Mouse (Mus musculus): ENCODE results near the gene Rab27a. TPM values are rescaled to one million over a fixed set of nuclear protein-coding genes. Genes with fewer than 3 reads are reported as not detected.

Rab27a gene
- polyA plus RNA-seq, 1 experiment from 2014 or later = 3.7 TPM

DNA sequence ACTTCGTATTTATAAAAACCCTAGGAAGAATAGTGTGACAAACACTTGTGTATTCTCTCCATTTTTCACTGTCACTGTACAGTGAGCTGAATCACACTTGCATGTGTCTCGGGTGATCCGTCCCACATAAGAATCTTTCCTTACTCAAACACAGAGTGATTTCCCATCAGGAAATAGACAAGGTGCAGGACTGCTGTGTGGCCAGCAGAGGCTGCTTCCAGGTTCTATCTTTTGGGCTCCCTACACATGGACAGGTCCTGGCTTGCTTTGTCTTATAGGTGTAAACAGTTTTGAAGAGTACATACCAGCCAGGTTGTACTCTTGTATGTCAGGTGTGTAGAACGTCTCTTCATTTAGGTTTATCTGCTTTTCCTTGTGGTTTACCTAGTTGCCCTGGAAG is 73.4 kb downstream of the Rab27a start:
- Histone ChIP-seq H3K4me2 (no peak overlapping the region), H3K4me3 (no peak overlapping the region), H3K36me3 (peaks cover 47% of the 10 kb centered on the region), H3K4me1 (replicated peaks) (peaks cover 8% of the 10 kb centered on the region), H3K27me3 (no peaks in the 10 kb centered on the region), H3K9me3 (replicated peaks) (no peaks in the 10 kb centered on the region), H3K9ac (no peak overlapping the region), H3K27ac (no peak overlapping the region)
- no peak for ATAC-seq (replicated peaks; ENCODE audit: insufficient number of reproducible peaks, insufficient read depth, low FRiP score, low read depth)
- 86% methylated on average over 4 of the region's 4 CpGs for WGBS

- H3K4me2 ChIP-seq = no peak overlapping the region
- H3K4me1 ChIP-seq (replicated peaks) = no peaks in the 10 kb centered on the region
- no peak for ATAC-seq (replicated peaks; ENCODE audit: insufficient number of reproducible peaks, insufficient read depth, low FRiP score, low read depth)
- H3K4me3 ChIP-seq = no peak overlapping the region
- peaks cover 76% of the 10 kb centered on the region for H3K36me3 ChIP-seq
- H3K9me3 ChIP-seq (replicated peaks) = no peaks in the 10 kb centered on the region
- H3K9ac ChIP-seq = no peak overlapping the region
- no peaks in the 10 kb centered on the region for H3K27me3 ChIP-seq
- no peak overlapping the region for H3K27ac ChIP-seq
- WGBS = 76% methylated on average over 8 of the region's 8 CpGs
Observed at GRCm38 (mm10) chr9:73121735-73122134, 77.1 kb downstream of the Rab27a start.

GRCm38 (mm10) chr9:73125043-73125570 is 80.5 kb downstream of the Rab27a start:
- Histone ChIP-seq H3K27ac (no peak overlapping the region), H3K4me3 (no peak overlapping the region), H3K36me3 (peaks cover 80% of the 10 kb centered on the region), H3K9me3 (replicated peaks) (no peaks in the 10 kb centered on the region), H3K4me2 (no peak overlapping the region), H3K27me3 (no peaks in the 10 kb centered on the region), H3K9ac (no peak overlapping the region), H3K4me1 (replicated peaks) (no peaks in the 10 kb centered on the region)
- no peak for ATAC-seq (replicated peaks; ENCODE audit: insufficient number of reproducible peaks, insufficient read depth, low FRiP score, low read depth)
- WGBS = 80% methylated on average over 8 of the region's 8 CpGs

GRCm38 (mm10) chr9:73127457-73127856 is 82.8 kb downstream of the Rab27a start:
- Histone ChIP-seq H3K36me3 (peaks cover 59% of the 10 kb centered on the region), H3K27ac (no peak overlapping the region), H3K4me1 (replicated peaks) (no peaks in the 10 kb centered on the region), H3K9ac (no peak overlapping the region), H3K9me3 (replicated peaks) (no peaks in the 10 kb centered on the region), H3K4me2 (no peak overlapping the region), H3K4me3 (no peak overlapping the region), H3K27me3 (no peaks in the 10 kb centered on the region)
- ATAC-seq (replicated peaks; ENCODE audit: insufficient number of reproducible peaks, insufficient read depth, low FRiP score, low read depth) = no peak
- WGBS = 81% methylated on average over 2 of the region's 2 CpGs

DNA sequence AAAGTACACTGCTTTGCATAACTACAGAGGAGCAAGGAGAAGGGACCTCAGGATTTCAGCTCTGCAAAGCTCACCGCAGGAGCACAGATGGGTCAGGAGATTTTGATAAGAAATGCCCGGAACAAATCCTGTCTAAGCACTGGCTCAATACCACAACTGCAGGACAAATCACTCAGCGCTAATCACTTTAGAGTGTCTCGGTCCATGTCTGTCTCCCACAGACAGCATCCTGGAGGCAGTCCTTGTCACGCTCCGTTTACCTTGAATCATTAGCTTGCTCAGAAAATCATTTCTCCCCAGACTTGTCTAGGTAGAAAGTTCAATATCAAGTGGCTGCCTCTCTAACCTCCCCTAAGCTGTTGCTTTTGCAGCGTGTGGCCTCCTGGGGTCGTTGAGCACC is 85.2 kb downstream of the Rab27a start:
- no peak overlapping the region for H3K4me2 ChIP-seq
- ATAC-seq (replicated peaks; ENCODE audit: insufficient number of reproducible peaks, insufficient read depth, low FRiP score, low read depth) = no peak
- no peak overlapping the region for H3K9ac ChIP-seq
- H3K36me3 ChIP-seq = peaks cover 43% of the 10 kb centered on the region
- WGBS = 71% methylated on average over 8 of the region's 8 CpGs
- H3K27ac ChIP-seq = no peak overlapping the region
- no peaks in the 10 kb centered on the region for H3K27me3 ChIP-seq
- no peak overlapping the region for H3K4me3 ChIP-seq
- H3K4me1 ChIP-seq (replicated peaks) = no peaks in the 10 kb centered on the region
- H3K9me3 ChIP-seq (replicated peaks) = no peaks in the 10 kb centered on the region

- 83% methylated on average over 4 of the region's 4 CpGs for WGBS
- Histone ChIP-seq H3K4me3 (no peak overlapping the region), H3K9me3 (replicated peaks) (no peaks in the 10 kb centered on the region), H3K27me3 (no peaks in the 10 kb centered on the region), H3K36me3 (peaks cover 36% of the 10 kb centered on the region), H3K4me2 (no peak overlapping the region), H3K4me1 (replicated peaks) (no peaks in the 10 kb centered on the region), H3K27ac (no peak overlapping the region), H3K9ac (no peak overlapping the region)
- ATAC-seq (replicated peaks; ENCODE audit: insufficient number of reproducible peaks, insufficient read depth, low FRiP score, low read depth) = no peak
Observed at GRCm38 (mm10) chr9:73130529-73130928, 85.9 kb downstream of the Rab27a start.

DNA sequence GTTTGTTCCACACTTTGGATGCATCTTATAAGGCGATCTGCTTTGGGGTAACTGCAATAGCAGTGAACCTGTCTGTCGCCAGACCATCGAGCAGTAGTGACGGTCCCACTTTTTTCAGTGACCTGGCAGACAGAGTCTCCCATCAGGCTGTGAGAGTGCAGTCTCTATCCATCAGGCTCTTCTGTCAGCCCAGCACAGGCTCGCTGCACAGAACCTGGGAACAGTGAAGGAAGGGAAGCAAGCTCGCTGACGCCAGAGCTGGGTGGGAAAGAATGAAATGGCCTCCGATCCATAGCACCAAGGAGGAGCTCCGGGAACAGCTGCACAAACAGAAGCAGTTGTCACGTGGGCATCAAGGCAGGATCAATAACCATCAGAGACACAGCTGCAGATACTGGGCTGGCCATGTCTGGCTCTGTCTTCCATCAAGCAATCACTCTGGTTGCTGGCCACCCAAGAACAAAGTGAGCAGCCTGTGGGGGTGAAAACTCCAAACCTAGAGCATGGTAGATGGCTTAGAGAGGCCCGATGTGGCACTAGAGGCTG is 92.8 kb downstream of the Rab27a start:
- no peaks in the 10 kb centered on the region for H3K9me3 ChIP-seq (replicated peaks)
- ATAC-seq (replicated peaks; ENCODE audit: insufficient number of reproducible peaks, insufficient read depth, low FRiP score, low read depth) = no peak
- H3K27ac ChIP-seq = no peak overlapping the region
- 56% methylated on average over 11 of the region's 11 CpGs for WGBS
- H3K36me3 ChIP-seq = no peaks in the 10 kb centered on the region
- no peak overlapping the region for H3K4me2 ChIP-seq
- no peaks in the 10 kb centered on the region for H3K27me3 ChIP-seq
- H3K9ac ChIP-seq = no peak overlapping the region
- H3K4me1 ChIP-seq (replicated peaks) = no peaks in the 10 kb centered on the region
- no peak overlapping the region for H3K4me3 ChIP-seq

Small RNAs within 50 kb of the gene (microRNA-seq; reads per million reads assigned to microRNA genes)
- gene Gm27353 = not detected

Other genes starting within 250 kb of the Rab27a start
- 0.40 and 0.43 TPM in 2 replicates for gene Prtg, start 238.0 kb upstream of the Rab27a start, polyA plus RNA-seq (2015; fragmentation: Nextera tagmentation; extraction: Ambion mirVana)
- gene Pygo1, start 119.2 kb upstream of the Rab27a start, polyA plus RNA-seq (2015; fragmentation: Nextera tagmentation; extraction: Ambion mirVana) = 2.1 and 2.6 TPM in 2 replicates
- gene Dyx1c1, start 86.1 kb upstream of the Rab27a start, polyA plus RNA-seq (2015; fragmentation: Nextera tagmentation; extraction: Ambion mirVana) = 0.58 and 0.85 TPM in 2 replicates
- not detected in 2 replicates for gene Gm44503, start 86.0 kb upstream of the Rab27a start, polyA plus RNA-seq (2015; fragmentation: Nextera tagmentation; extraction: Ambion mirVana)
- gene Ccpg1os, start 59.5 kb upstream of the Rab27a start, polyA plus RNA-seq (2015; fragmentation: Nextera tagmentation; extraction: Ambion mirVana) = 12.8 and 15.4 TPM in 2 replicates
- 31.3 and 33.1 TPM in 2 replicates for gene Ccpg1, start 59.4 kb upstream of the Rab27a start, polyA plus RNA-seq (2015; fragmentation: Nextera tagmentation; extraction: Ambion mirVana)
- 4.7 and 8.0 TPM in 2 replicates for gene Pigb, start 4.5 kb upstream of the Rab27a start, polyA plus RNA-seq (2015; fragmentation: Nextera tagmentation; extraction: Ambion mirVana)
- gene Khdc3, start 57.0 kb downstream of the Rab27a start, polyA plus RNA-seq (2015; fragmentation: Nextera tagmentation; extraction: Ambion mirVana) = not detected in 2 replicates
- gene Gm20509, start 57.6 kb downstream of the Rab27a start, polyA plus RNA-seq (2015; fragmentation: Nextera tagmentation; extraction: Ambion mirVana) = not detected in 2 replicates
- gene Rsl24d1, start 68.6 kb downstream of the Rab27a start, polyA plus RNA-seq (2015; fragmentation: Nextera tagmentation; extraction: Ambion mirVana) = 77.1 and 79.6 TPM in 2 replicates

Measured in heart, embryonic 15.5 days (tissue).